Mouse (Mus musculus) hindbrain, embryonic 11.5 days (tissue): Measurements from ENCODE around the gene Pdzd3. TPM values are rescaled to one million over a fixed set of nuclear protein-coding genes. Genes with fewer than 3 reads are reported as not detected.
"Not testable (repeated sequence)": the region's sequence is repeated elsewhere in the genome, so short reads cannot be mapped to it uniquely, and the experiment has no call there.

ENCODE experiments used
- ATAC-seq: fragments of 200-750 bp; cut with Nextera tagmentation; 2 replicates; pipeline ENCODE4 v1.8.0; 2017; ENCODE audit warnings: mild to moderate bottlenecking, moderate TSS enrichment, moderate library complexity; ENCODE audit not compliant: low FRiP score
- DNase-seq: peaks from one replicate; pipeline ENCODE4 v3.0.0-alpha.2; 2015; ENCODE audit warnings: low spot score
- H3K27ac ChIP-seq: fragments of 300-500 bp; sonication (generic); 2 replicates; pipeline ENCODE4 v1.5.1; 2014; ENCODE audit warnings: mild to moderate bottlenecking, low read depth, low read length
- H3K27me3 ChIP-seq: fragments of 300-500 bp; sonication (generic); 2 replicates; pipeline ENCODE4 v1.6.1; 2014; ENCODE audit warnings: mild to moderate bottlenecking, low read length, moderate library complexity, mixed read lengths; ENCODE audit not compliant: control insufficient read depth, insufficient read depth
- H3K36me3 ChIP-seq: fragments of 300-500 bp; sonication (generic); 2 replicates; pipeline ENCODE4 v1.6.1; 2014; ENCODE audit warnings: mild to moderate bottlenecking, low read length, moderate library complexity, mixed read lengths; ENCODE audit not compliant: control insufficient read depth, insufficient read depth
- H3K4me1 ChIP-seq: fragments of 300-500 bp; sonication (generic); replicated peaks from 2 replicates; pipeline ENCODE4 v1.6.1; 2014; ENCODE audit warnings: low read length, mixed read lengths; ENCODE audit not compliant: control insufficient read depth, insufficient read depth
- H3K4me2 ChIP-seq: fragments of 300-500 bp; sonication (generic); replicated peaks from 2 replicates; pipeline ENCODE4 v1.6.1; 2014; ENCODE audit warnings: mild to moderate bottlenecking, low read depth, low read length
- H3K4me3 ChIP-seq: fragments of 300-500 bp; sonication (generic); 2 replicates; pipeline ENCODE4 v1.5.1; 2014; ENCODE audit warnings: low read depth, low read length
- H3K9ac ChIP-seq: fragments of 300-500 bp; sonication (generic); 2 replicates; pipeline ENCODE4 v1.6.1; 2014; ENCODE audit warnings: low read depth, low read length
- H3K9me3 ChIP-seq: fragments of 300-500 bp; sonication (generic); 2 replicates; pipeline ENCODE4 v1.6.1; 2016; ENCODE audit warnings: low read length; ENCODE audit not compliant: control insufficient read depth
- WGBS: fragments of 180-500 bp; shearing (Covaris S2); extraction: QIAGEN DNeasy Blood & Tissue Kit; methylation state at CpG from one replicate; pipeline ENCODE4 v1.1.7; 2014; 5-methylcytosine and 5-hydroxymethylcytosine counted together
- polyA plus RNA-seq: library from polyadenylated mRNA; unstranded; fragments of >200 nt; fragmentation: Nextera tagmentation; extraction: Ambion mirVana; gene quantifications from 2 replicates; pipeline ENCODE4 v1.2.1, GENCODE M21; 2014

Gene Pdzd3
- polyA plus RNA-seq = 0.13 TPM in 1 of 2 replicates, not detected in the other

DNA sequence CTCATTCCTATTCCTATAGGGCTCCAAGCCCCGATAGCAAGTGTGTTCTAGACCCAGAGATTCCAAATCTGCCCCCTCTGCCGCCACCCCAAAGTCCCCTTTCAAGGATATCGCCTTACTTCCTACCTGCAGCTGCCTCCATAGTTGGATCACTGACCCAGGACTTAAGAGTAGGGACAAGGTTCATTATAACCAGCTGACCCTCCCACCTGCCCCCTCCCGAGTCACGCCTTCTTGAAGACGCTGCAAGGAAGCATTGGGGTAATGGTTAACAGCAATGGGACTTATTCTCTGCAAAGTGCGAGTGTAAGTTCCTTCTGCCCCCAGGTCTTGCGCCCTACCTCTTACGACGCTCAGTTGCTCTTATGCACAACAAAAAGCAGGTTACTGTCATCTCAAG, at the start of gene Pdzd3:
Gene Pdzd3 (minus strand): TSS at position 158 of the 400 bp plus-strand sequence.
- DNase-seq (no peak), ATAC-seq (no peak)
- H3K27me3 ChIP-seq = no peaks in the 10 kb centered on the region
- no peak within 1 kb of the TSS for H3K9ac ChIP-seq
- WGBS = 76% methylated on average over 10 of the region's 10 CpGs
- no peak within 1 kb of the TSS for H3K27ac ChIP-seq
- no peaks in the 10 kb centered on the region for H3K9me3 ChIP-seq
- no peak within 1 kb of the TSS for H3K4me2 ChIP-seq
- no peaks in the 10 kb centered on the region; the same call in none of the 2 replicates for H3K4me1 ChIP-seq
- H3K36me3 ChIP-seq = no peaks in the 10 kb centered on the region
- no peak within 1 kb of the TSS for H3K4me3 ChIP-seq

DNA sequence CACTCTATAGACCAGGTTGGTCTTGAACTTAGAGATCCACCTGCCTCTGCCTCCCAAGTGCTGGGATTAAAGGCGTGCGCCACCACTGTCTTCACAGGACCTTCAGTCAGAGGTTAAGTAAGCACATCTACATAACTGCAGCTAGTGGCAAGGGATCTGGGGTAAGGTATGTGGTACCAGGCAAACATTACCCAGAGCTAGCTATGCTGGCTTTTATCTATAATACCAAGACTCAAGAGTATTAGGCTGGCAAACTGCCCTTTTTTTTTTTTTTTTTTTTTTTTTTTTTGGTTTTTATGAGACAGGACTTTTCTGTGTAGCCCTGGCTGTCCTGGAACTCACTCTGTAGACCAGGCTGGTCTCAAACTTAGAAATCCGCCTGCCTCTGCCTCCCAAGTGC, 48.7 kb upstream of the Pdzd3 start:
- not testable (repeated sequence) for H3K4me2 ChIP-seq, H3K27me3 ChIP-seq, H3K9me3 ChIP-seq, H3K4me3 ChIP-seq, H3K27ac ChIP-seq, ATAC-seq, H3K4me1 ChIP-seq, H3K9ac ChIP-seq, DNase-seq
- H3K36me3 ChIP-seq = peaks cover 13% of the 10 kb centered on the region; the same call in 1 of the 2 replicates
- 94% methylated on average over 3 of the region's 3 CpGs for WGBS

DNA sequence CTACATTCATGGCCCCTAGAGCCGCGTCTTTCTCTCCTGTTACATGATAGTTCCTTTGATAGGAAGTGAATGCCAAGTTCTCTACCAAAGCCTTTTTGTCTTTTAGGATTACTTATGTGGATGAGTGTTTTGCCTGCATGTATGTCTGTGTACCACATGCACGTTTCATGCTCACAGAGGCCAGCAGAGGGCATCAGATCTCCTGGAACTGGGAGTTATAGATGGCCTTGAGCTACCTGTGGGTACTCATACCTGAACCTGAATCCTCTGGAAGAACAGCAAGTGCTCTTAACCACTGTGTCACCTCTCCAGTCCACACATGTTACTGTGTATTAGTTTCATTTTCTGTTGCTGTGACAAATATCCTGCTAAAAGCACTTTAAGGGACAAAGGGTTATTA, 41.2 kb upstream of the Pdzd3 start:
- Histone ChIP-seq H3K9me3 (no peaks in the 10 kb centered on the region), H3K36me3 (peaks cover 13% of the 10 kb centered on the region; the same call in 1 of the 2 replicates), H3K27me3 (no peaks in the 10 kb centered on the region), H3K9ac (no peak overlapping the region), H3K4me2 (no peak overlapping the region), H3K27ac (no peak overlapping the region), H3K4me3 (no peak overlapping the region), H3K4me1 (peaks cover under 1% of the 10 kb centered on the region; the same call in 1 of the 2 replicates)
- WGBS = 70% methylated on average over 3 of the region's 3 CpGs
- DNase-seq (peak; percentile 41), ATAC-seq (no peak)

DNA sequence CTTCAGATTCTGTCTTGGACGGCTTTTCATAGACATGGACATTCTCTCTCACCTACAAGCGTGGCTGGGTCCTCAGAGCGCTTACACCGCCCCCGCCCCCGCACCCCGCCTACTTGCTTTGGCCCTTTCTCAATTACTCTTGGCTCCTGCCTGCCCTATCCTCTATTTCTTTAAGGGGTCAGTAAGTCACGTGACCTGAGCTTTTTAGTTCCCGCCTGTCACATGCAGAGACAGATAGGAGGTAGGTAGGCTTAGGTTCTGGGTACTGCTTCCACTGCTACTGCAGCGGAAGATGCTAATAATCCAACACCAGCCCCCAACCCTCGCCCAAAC, 37.7 kb upstream of the Pdzd3 start:
- peak; percentile 19 for DNase-seq
- no peaks in the 10 kb centered on the region for H3K9me3 ChIP-seq
- 7% methylated on average over 11 of the region's 11 CpGs for WGBS
- peaks cover 2% of the 10 kb centered on the region; the same call in 1 of the 2 replicates for H3K36me3 ChIP-seq
- H3K27ac ChIP-seq = no peak overlapping the region
- H3K4me3 ChIP-seq = peak overlapping the region; percentile 60
- peak; percentile 34; the same call in 1 of the 2 replicates for ATAC-seq
- H3K27me3 ChIP-seq = peaks cover 5% of the 10 kb centered on the region; the same call in 1 of the 2 replicates
- no peak overlapping the region; the same call in 1 of the 2 replicates for H3K9ac ChIP-seq
- peak overlapping the region; percentile 92 for H3K4me2 ChIP-seq
- peaks cover 7% of the 10 kb centered on the region for H3K4me1 ChIP-seq

DNA sequence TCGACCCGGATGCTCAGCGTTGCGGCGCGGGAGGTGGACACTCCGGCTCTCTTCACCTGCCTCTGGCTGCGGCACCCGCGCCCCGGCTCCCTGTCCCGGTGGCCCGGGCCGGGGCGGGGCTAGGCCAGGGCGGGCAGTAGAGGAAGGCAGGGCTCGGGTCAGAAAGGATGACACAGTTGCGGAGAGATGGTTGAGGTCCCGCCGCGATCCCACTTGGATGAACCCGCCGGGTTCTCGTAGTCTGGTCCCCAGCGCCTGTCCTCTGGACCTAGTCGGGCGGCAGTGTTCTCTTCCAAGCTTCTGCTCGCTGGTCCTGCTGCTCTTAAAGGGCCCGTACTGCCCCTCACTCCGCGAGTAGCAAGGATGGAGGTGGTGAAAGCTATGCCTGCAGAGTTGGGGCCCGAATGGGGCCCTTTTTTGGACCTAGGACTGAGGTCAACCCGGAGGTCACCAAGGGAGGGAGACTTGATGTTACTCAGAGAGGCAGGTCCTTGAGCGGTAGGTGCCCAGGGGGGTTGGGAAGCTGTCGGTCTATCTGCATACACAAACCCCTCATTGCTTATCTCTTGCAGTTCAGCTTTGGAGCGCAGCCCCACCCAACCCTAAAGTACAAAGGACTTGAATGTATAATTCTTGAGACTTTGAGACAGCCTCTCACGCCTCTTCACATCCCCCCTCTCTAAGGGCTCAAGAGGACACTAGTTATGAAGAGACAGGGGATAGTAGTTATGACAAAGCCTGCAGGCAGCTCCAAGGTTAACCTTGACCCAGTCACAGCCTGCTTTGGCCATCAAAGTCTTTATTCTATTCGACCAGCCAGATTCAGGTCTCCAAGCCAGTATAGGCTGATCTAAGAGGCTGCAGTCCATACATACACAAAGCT, 37.0 kb upstream of the Pdzd3 start, which contains the start of gene Abcg4:
Gene Abcg4 (minus strand): TSS at position 540 of the 883 bp plus-strand sequence.
- Histone ChIP-seq H3K4me2 (peak within 1 kb of the TSS; percentile 92), H3K36me3 (peaks cover 2% of the 10 kb centered on the region; the same call in 1 of the 2 replicates), H3K27ac (peak within 1 kb of the TSS; percentile 56), H3K9ac (peak within 1 kb of the TSS; percentile 79), H3K27me3 (peaks cover 5% of the 10 kb centered on the region; the same call in 1 of the 2 replicates), H3K9me3 (no peaks in the 10 kb centered on the region), H3K4me1 (peaks cover 7% of the 10 kb centered on the region), H3K4me3 (peak within 1 kb of the TSS; percentile 60)
- ATAC-seq (peak; percentile 68), DNase-seq (peak; percentile 69)
- WGBS = 1% methylated on average over 34 of the region's 38 CpGs

DNA sequence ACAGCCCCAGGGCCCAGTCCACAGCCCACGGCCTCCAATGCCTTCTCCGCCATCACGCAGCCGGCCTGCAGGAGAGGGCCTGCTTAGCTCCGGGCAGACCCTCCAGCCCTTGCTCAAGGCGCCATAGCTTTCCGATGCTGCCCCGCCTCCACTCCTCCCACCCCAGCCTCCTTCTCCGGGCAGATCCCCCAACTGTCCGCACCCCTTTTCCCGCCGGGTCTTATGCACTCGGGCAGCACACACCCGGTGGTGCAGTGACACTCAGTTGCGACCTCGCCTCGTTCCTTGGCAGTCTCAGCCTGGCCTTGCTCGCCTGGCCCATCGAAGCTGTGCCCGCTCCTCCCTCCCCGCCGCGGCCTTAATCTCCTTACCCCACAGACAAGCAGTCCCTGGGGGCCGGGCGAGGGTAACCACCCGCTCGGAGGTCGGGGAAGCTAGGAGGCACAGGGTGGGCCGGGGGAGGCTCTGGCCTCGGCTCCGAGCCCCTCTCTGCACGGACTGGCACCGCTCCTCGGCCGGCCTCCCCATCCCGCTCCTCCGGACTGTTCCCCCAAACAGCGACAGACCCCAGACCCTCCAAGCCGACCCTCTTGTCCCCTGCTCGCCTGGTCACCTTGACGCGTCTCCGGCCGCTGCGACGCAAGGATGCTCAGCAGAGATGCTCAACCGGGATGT, 36.3 kb upstream of the Pdzd3 start:
- peak overlapping the region; percentile 79 for H3K9ac ChIP-seq
- peak overlapping the region; percentile 92 for H3K4me2 ChIP-seq
- peaks cover 2% of the 10 kb centered on the region; the same call in 1 of the 2 replicates for H3K36me3 ChIP-seq
- no peaks in the 10 kb centered on the region for H3K9me3 ChIP-seq
- under 1% methylated on average over 47 of the region's 47 CpGs for WGBS
- peak; percentile 64 for ATAC-seq
- H3K27ac ChIP-seq = peak overlapping the region; percentile 56
- H3K27me3 ChIP-seq = peaks cover 5% of the 10 kb centered on the region; the same call in 1 of the 2 replicates
- peak; percentile 69 for DNase-seq
- H3K4me1 ChIP-seq = peaks cover 7% of the 10 kb centered on the region
- peak overlapping the region; percentile 60 for H3K4me3 ChIP-seq

DNA sequence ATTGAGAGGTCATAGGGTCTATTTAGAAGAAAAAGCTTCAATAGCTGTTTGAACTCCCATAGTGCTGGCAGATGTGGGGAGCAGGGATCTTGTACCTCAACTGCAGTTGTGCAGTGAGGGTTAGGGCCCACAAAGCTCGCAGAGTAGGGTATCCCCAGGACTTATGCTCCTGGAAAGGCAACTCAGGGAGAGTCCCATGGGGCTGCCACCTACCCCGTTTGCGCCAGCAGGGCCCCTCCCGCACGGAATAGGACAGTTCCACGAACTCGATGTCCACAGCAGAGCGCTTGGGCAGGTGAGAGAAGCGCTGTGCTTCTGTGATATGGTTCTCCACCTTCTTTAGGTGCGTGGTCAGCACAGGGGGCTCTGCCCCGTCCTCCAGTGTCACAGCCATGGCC, 35.7 kb upstream of the Pdzd3 start:
- ATAC-seq (no peak), DNase-seq (peak; percentile 34)
- peak overlapping the region; percentile 60 for H3K4me3 ChIP-seq
- peak overlapping the region; percentile 92 for H3K4me2 ChIP-seq
- H3K27ac ChIP-seq = no peak overlapping the region
- peaks cover 5% of the 10 kb centered on the region; the same call in 1 of the 2 replicates for H3K27me3 ChIP-seq
- H3K4me1 ChIP-seq = peaks cover 7% of the 10 kb centered on the region
- H3K9ac ChIP-seq = peak overlapping the region; percentile 79
- no peaks in the 10 kb centered on the region; the same call in 1 of the 2 replicates for H3K36me3 ChIP-seq
- 11% methylated on average over 11 of the region's 11 CpGs for WGBS
- no peaks in the 10 kb centered on the region for H3K9me3 ChIP-seq

DNA sequence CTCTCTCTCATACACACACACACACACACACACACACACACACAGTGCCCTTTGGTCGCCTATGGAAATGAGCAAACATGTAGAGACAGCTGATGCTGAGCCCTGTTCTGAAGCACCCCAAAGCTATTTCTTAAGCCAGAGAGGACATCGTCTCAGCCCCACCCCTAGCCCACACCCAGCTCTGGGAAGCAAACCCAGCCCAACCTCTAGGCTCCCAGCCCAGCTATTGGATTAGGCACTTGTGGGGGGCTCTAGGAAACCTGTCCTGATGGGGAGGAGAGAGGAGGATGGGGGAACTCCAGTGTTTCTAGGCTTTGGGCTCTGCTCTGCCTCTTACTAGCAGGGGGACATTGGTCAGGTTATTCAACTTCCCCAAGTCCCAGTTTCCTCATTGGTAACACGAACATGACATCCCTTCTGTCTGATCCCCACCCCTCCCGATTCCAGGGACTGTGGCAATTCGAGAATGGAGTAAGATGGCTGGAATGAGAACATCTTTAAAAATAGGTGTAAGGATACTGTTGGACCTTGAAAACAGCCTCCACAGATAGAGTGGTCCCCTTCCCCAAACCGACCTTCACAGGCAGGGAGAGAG, 35.1 kb upstream of the Pdzd3 start:
- WGBS = 16% methylated on average over 6 of the region's 6 CpGs
- Histone ChIP-seq H3K27me3 (peaks cover 5% of the 10 kb centered on the region; the same call in 1 of the 2 replicates), H3K4me2 (peak overlapping the region; percentile 25; the same call in 1 of the 2 replicates), H3K36me3 (no peaks in the 10 kb centered on the region; the same call in 1 of the 2 replicates), H3K9me3 (no peaks in the 10 kb centered on the region), H3K27ac (no peak overlapping the region), H3K9ac (no peak overlapping the region), H3K4me3 (0 out of 2 replicates have a peak overlapping the region, but pooled peaks have one; percentile 6), H3K4me1 (peaks cover 7% of the 10 kb centered on the region)
- DNase-seq (no peak), ATAC-seq (no peak)
